Mouse (Mus musculus): ENCODE data around the gene Akap8l. TPM values are rescaled to one million over a fixed set of nuclear protein-coding genes. Genes with fewer than 3 reads are reported as not detected.

Gene Akap8l
- polyA plus RNA-seq, 1 experiment = 83.7 TPM

GRCm38 (mm10) chr17:32351726-32352125 is 1.3 kb upstream of the Akap8l start:
- H3K27me3 ChIP-seq (ENCODE audit: control insufficient read depth, insufficient read depth, low read length) = no peaks in the 10 kb centered on the region
- H3K4me3 ChIP-seq (ENCODE audit: low read depth, low read length) = no peak overlapping the region
- H3K36me3 ChIP-seq (ENCODE audit: control insufficient read depth, insufficient read depth, low read length) = peaks cover 24% of the 10 kb centered on the region
- no peak overlapping the region for H3K27ac ChIP-seq (ENCODE audit: insufficient read depth, low read depth, low read length)
- no peak for TF ChIP-seq POLR2A (IDR thresholded peaks at IDR 0.05; ENCODE audit: low read depth, low read length)
- H3K4me1 ChIP-seq (ENCODE audit: control insufficient read depth, insufficient read depth, insufficient read length, low read length) = no peaks in the 10 kb centered on the region

- peaks cover 19% of the 10 kb centered on the region for H3K36me3 ChIP-seq (ENCODE audit: control insufficient read depth, insufficient read depth, low read length)
- TF ChIP-seq POLR2A (IDR thresholded peaks at IDR 0.05; ENCODE audit: low read depth, low read length) = no peak
- no peak for TF ChIP-seq CTCF (IDR thresholded peaks at IDR 0.05; ENCODE audit: extremely low read depth, insufficient read length, insufficient replicate concordance, low read depth, low read length)
- no peak overlapping the region for H3K27ac ChIP-seq (ENCODE audit: insufficient read depth, low read depth, low read length)
- no peak overlapping the region for H3K4me3 ChIP-seq (ENCODE audit: low read depth, low read length)
- WGBS = 61% methylated on average over 3 of the region's 3 CpGs
- H3K4me1 ChIP-seq (ENCODE audit: control insufficient read depth, insufficient read depth, insufficient read length, low read length) = no peaks in the 10 kb centered on the region
- H3K27me3 ChIP-seq (ENCODE audit: control insufficient read depth, insufficient read depth, low read length) = no peaks in the 10 kb centered on the region
Observed at GRCm38 (mm10) chr17:32351269-32351668, 862 bp upstream of the Akap8l start.

GRCm38 (mm10) chr17:32349851-32350381 is 491 bp downstream of the Akap8l start:
- peak overlapping the region; percentile 60 for H3K27ac ChIP-seq (ENCODE audit: insufficient read depth, low read depth, low read length)
- H3K4me3 ChIP-seq (ENCODE audit: low read depth, low read length) = peak overlapping the region; percentile 90
- H3K4me1 ChIP-seq (ENCODE audit: control insufficient read depth, insufficient read depth, insufficient read length, low read length) = no peaks in the 10 kb centered on the region
- no peaks in the 10 kb centered on the region for H3K27me3 ChIP-seq (ENCODE audit: control insufficient read depth, insufficient read depth, low read length)
- WGBS = 1% methylated on average over 24 of the region's 24 CpGs
- H3K36me3 ChIP-seq (ENCODE audit: control insufficient read depth, insufficient read depth, low read length) = peaks cover 10% of the 10 kb centered on the region
- TF ChIP-seq CTCF (IDR thresholded peaks at IDR 0.05; ENCODE audit: extremely low read depth, insufficient read length, insufficient replicate concordance, low read depth, low read length) = no peak
- no peak; the same call in 1 of the 2 replicates for TF ChIP-seq POLR2A (IDR thresholded peaks at IDR 0.05; ENCODE audit: low read depth, low read length)

GRCm38 (mm10) chr17:32349037-32349732 is 1.2 kb downstream of the Akap8l start:
- TF ChIP-seq CTCF (IDR thresholded peaks at IDR 0.05; ENCODE audit: extremely low read depth, insufficient read length, insufficient replicate concordance, low read depth, low read length) (peak; percentile 83; the same call in 1 of the 2 replicates), POLR2A (IDR thresholded peaks at IDR 0.05; ENCODE audit: low read depth, low read length) (no peak)
- no peak overlapping the region for H3K27ac ChIP-seq (ENCODE audit: insufficient read depth, low read depth, low read length)
- no peaks in the 10 kb centered on the region for H3K4me1 ChIP-seq (ENCODE audit: control insufficient read depth, insufficient read depth, insufficient read length, low read length)
- 3% methylated on average over 4 of the region's 4 CpGs for WGBS
- no peaks in the 10 kb centered on the region for H3K27me3 ChIP-seq (ENCODE audit: control insufficient read depth, insufficient read depth, low read length)
- H3K4me3 ChIP-seq (ENCODE audit: low read depth, low read length) = no peak overlapping the region
- H3K36me3 ChIP-seq (ENCODE audit: control insufficient read depth, insufficient read depth, low read length) = peaks cover 7% of the 10 kb centered on the region

GRCm38 (mm10) chr17:32348406-32348805 is 2.0 kb downstream of the Akap8l start:
- Histone ChIP-seq H3K27ac (ENCODE audit: insufficient read depth, low read depth, low read length) (no peak overlapping the region), H3K4me3 (ENCODE audit: low read depth, low read length) (no peak overlapping the region), H3K27me3 (ENCODE audit: control insufficient read depth, insufficient read depth, low read length) (no peaks in the 10 kb centered on the region), H3K36me3 (ENCODE audit: control insufficient read depth, insufficient read depth, low read length) (peaks cover 6% of the 10 kb centered on the region), H3K4me1 (ENCODE audit: control insufficient read depth, insufficient read depth, insufficient read length, low read length) (no peaks in the 10 kb centered on the region)
- WGBS = 83% methylated on average over 2 of the region's 2 CpGs
- TF ChIP-seq CTCF (IDR thresholded peaks at IDR 0.05; ENCODE audit: extremely low read depth, insufficient read length, insufficient replicate concordance, low read depth, low read length) = no peak
- no peak for TF ChIP-seq POLR2A (IDR thresholded peaks at IDR 0.05; ENCODE audit: low read depth, low read length)

- TF ChIP-seq CTCF (IDR thresholded peaks at IDR 0.05; ENCODE audit: extremely low read depth, insufficient read length, insufficient replicate concordance, low read depth, low read length) (no peak), POLR2A (IDR thresholded peaks at IDR 0.05; ENCODE audit: low read depth, low read length) (no peak)
- WGBS = 94% methylated on average over 1 of the region's 1 CpGs
- Histone ChIP-seq H3K27me3 (ENCODE audit: control insufficient read depth, insufficient read depth, low read length) (no peaks in the 10 kb centered on the region), H3K36me3 (ENCODE audit: control insufficient read depth, insufficient read depth, low read length) (peaks cover 19% of the 10 kb centered on the region), H3K27ac (ENCODE audit: insufficient read depth, low read depth, low read length) (no peak overlapping the region), H3K4me3 (ENCODE audit: low read depth, low read length) (no peak overlapping the region), H3K4me1 (ENCODE audit: control insufficient read depth, insufficient read depth, insufficient read length, low read length) (peaks cover 3% of the 10 kb centered on the region)
Observed at GRCm38 (mm10) chr17:32341102-32341501, 9.3 kb downstream of the Akap8l start.

- Histone ChIP-seq H3K4me3 (ENCODE audit: low read depth, low read length) (no peak overlapping the region), H3K27ac (ENCODE audit: insufficient read depth, low read depth, low read length) (no peak overlapping the region), H3K27me3 (ENCODE audit: control insufficient read depth, insufficient read depth, low read length) (no peaks in the 10 kb centered on the region), H3K36me3 (ENCODE audit: control insufficient read depth, insufficient read depth, low read length) (peaks cover 28% of the 10 kb centered on the region), H3K4me1 (ENCODE audit: control insufficient read depth, insufficient read depth, insufficient read length, low read length) (peaks cover 3% of the 10 kb centered on the region)
- TF ChIP-seq POLR2A (IDR thresholded peaks at IDR 0.05; ENCODE audit: low read depth, low read length) = no peak
- TF ChIP-seq CTCF (IDR thresholded peaks at IDR 0.05; ENCODE audit: extremely low read depth, insufficient read length, insufficient replicate concordance, low read depth, low read length) = no peak
- 19% methylated on average over 1 of the region's 1 CpGs for WGBS
Observed at GRCm38 (mm10) chr17:32340110-32340509, 10.3 kb downstream of the Akap8l start.

All from small intestine, adult 2 months (tissue).